Mouse (Mus musculus) spleen, adult 12 weeks (tissue): Measurements from ENCODE around the gene Zfp777.

Source experiments
- DNase-seq: peaks from one replicate; pipeline ENCODE4 v3.0.0; 2022; ENCODE audit warnings: low spot score

Zfp777 gene

DNA sequence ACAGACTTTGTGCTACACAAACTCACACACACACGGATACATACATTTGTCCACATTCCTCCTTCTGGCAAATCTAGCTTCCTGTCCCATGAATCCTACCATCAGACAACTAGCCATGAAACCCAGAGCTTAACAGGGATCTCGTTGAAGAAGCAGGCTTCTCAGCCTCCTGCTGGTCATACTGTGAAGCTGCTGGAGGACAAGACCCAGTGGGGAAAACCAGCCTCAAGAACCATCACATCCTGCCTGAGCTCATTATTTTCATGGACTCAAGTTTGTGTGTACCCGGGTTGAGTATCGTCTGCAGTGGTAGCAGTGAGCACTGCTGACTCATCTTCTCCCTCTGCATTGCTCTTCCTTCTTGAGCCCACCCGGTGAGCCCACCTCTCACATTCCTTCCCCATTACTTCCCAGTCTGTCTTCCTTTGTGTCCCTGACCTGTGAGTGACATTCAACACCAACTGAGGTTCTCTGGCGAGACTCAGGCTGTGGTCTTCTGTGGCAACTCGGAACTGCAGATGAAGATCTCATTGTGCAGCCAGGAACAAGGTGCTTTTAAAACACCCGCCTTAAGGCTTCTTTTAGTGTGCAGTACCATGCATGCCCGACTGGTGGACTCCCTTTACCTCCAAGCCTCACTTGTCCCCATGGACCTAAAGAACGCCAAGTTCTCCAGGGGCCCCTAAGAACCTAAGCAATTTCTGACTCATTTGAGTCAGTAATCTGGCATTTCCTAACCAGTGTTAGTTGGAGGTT is 22.6 kb downstream of the Zfp777 start:
- DNase-seq, result no peak

DNA sequence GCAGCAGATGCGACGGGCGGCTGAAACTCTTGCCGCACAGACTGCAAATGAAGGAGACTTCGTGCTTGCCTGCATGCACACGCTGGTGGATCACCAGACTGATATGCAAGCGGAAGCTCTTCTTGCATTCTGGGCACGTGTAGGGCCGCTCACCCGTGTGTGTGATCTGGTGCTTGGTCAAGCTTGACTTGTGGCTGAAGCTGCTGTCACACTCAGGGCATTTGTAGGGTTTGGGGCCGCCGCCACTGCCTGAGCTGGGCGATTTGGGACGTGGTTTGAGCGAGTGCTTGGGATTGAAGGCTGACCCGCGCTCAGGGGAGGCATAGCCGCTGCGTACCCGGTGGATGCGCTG is 23.7 kb downstream of the Zfp777 start:
- no peak for DNase-seq

DNA sequence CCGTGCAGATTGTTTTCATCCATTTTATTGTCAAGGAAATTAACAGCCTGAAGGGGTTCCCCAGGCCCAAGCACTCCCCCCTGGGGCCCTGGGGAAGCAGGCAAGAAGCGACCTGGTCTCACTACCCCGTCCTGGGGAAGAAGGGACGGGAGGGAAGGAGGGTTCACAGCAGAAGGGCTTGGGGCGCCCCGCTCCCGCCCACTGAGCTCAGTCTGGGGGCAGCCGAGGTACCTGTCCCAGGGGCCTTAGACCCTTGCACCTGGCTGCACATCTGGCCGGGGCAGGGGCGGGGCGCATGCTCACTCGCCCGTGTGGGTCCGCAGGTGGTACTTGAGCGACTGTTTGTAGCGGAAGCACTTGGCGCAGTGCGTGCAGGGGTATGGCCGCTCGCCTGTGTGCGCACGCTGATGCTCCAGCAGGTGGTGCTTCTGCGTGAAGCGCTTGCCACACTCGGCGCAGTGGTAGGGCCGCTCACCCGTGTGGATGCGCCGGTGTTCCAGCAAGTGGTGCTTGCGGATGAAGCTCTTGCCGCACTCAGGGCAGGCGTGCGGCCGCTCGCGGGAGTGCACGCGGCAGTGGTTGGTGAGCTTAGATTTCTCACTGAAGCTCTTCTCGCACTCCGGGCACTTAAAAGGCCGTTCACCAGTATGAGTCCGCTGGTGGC is 24.2 kb downstream of the Zfp777 start:
- DNase-seq, result no peak

DNA sequence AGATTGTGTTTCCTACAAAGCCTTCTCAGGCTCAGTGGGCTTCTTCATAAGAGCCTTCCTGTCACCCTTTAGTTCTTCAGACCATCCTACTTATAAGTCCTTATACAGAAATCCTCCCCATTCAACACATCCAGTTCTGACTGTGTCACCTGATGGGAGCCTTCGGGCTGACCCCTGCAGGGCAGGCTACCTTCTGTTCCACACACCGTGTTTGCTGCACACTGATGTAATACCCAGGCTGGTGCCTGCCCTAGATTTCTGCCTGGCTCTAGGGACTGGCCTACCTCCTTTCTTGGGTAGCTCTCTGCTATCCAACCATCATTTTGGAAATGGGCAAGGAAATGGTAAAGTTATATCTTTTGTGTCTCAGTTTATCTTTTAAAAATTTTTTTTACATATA is 26.0 kb downstream of the Zfp777 start:
- no peak for DNase-seq

DNA sequence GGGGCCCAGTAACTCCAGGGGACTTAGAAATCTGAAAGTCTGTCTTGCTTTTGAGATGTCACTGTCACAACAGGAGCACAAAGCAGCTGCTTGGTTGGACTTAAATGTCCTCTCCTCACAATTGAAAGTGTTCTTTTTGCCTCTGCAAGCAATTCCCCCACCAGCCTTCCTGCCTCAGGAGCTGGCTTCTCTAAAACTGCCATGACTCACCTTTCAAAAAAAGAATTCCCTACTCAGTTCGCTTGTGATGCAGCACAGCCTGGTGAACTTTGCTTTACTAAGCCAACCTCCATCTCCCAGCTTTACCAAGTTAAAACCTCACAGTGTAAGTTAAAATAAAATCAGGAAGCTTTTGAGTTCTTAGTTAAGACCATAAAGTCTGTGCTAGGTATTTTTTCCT is 27.0 kb downstream of the Zfp777 start:
- no peak for DNase-seq

DNA sequence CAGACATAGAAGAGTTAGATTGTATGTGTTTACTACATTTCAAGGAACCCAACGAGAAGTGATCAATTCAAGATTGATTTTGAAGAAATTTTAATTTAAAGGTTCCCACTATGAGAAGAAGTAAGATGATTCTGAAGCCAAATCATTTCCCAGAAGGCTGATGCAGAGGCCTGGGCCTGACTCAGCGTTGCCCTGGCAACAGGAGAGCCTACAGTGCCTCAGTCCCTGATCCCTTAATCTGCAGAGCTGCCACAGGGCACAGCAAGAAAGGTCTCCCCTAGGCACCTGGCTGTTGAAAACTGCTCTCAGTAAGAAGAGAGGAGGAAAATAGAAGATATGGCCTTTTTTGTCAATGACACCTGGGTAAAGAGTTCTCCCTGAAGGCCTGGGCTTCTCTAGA is 28.7 kb downstream of the Zfp777 start:
- no peak for DNase-seq

DNA sequence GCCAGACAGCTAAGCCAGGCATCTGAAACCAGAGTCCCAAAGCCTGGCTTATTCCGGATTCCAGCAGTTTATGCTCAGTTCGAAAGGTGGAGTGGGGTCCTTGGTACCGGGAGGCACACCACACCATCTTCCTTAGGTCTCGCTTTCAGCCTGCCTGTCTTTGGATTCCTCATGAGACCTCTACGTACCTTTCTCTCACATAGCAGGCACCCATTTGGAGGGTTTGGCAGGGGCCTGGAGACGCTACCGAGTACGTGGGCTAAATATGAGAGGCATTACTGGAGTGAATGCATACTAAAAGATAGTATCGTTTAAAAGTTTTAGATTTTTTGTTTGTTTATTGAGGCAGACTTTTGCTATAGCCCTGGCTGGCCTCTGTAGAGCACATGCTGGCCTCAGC is 31.9 kb downstream of the Zfp777 start:
- DNase-seq, result no peak

DNA sequence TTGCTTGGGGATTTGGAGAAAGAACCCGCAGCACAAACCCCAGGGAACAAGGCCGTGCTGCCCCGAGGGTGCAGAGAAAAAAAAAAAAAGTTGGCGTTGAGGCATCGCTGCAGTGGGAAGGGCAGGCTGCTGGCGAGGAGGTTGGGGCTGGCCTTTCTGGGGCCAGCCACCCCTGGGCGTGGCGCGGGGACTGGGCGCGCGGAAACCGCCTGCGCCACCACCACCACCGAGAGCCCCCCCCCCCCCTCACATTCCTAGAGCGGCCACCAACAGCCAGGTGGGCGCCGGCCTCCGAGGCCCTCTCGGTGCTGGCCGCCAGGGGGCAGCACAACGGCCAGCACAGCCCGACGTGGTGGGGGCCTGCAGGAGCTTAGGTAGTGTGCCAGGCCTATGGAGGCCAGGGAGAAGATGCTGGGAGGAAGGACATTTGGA is 32.6 kb downstream of the Zfp777 start:
- peak; percentile 20 for DNase-seq

DNA sequence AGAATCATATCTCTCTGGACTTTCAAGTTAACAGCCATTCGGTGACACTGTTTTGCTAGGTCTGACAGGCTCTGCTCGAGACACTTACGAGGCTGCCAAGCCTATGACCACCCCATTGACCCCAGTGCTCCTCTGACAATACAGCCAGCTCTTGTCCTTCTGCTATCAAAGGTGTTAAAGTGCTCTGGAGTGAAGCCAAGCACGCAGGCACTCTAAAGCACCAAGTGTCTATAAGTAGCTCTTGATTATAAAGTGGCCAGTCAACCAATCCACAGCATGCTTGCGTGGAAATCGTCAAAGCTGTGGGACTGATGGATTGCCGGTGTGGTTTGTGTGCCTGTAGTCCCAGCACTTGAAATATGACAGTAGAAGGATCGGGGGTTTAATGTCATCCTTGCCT is 38.0 kb downstream of the Zfp777 start:
- DNase-seq, result no peak

DNA sequence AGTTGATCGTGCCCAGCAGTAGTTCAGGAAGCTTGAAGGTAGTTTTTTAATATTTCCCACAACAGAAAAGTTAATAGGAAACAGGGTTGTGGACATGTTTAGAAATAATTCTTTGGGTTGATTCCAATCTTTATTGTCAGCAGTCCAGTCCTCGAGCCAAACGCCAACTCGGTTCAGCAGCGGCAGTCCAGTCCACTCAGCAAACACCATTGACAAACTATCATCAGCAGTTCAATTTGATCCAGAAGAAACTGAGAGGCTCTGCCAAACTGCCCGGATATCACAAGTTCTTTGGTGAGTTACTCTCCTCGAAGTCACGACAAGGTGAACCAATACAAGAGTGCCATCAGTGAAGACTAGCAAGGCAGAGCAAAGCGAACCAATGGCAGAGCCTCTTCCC is 53.0 kb downstream of the Zfp777 start:
- DNase-seq, result no peak

DNA sequence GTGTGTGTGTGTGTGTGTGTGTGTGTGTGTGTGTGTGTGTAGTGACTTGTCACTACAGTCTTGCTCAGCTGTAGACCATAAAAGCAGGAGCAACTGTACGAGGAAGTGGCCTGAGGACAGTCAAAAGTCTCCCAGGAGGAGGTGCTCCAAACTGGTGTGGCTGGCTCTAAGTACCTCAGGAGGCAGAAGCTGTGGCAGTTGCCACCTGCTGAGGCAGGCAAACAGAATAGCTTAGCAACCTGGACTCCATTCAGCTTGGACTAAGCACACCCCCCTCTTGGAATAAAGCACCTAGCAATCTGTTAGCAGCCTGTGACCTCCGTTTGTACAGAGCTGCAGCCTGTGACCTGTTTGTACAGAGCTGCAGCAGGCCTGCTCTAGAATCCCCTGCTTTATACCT is 64.8 kb downstream of the Zfp777 start:
- DNase-seq, result no peak

DNA sequence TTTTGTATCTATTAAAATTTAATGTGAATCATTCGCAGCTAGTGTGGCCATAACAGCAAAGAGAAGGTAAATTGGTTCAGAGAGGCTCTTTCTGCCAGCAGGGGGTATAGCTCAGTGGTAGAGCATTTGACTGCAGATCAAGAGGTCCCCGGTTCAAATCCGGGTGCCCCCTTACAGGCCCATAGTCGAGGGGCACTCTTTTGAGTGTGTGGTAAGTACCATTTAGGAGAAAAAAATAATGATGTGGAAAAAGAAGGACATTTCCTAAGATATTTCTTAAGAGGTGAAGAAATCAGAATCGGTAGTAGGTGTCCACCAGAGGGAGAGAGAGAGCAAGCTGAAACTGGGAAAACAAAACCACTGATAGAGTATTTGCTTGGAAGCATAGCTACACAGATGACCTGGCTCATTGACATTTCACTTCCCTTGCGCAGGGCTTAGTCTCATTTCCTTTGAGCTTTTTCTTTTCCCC is 69.8 kb downstream of the Zfp777 start:
- DNase-seq, result peak; percentile 38

DNA sequence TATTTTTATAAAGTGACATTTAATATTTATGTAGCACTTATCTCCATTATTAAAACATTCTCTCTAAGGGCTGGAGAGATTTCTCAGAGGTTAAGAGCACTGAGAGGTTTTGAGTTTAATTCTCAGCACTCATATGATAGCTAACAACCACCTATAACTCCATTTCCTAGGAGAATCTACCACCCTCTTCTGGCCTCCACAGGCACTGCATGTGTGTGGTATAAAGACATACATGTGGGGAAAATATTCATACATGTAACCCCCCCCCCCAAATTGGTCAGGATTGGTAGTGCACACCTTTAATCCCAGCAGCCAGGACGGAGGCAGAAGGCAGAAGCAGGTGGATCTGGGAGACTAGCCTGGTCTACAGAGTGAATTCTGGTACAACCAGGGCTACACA is 74.1 kb downstream of the Zfp777 start:
- DNase-seq, result no peak
